Mouse (Mus musculus) R1 (cell line): ENCODE data around the gene Olfr1286.

Experiments
- DNase-seq: peaks from one replicate; pipeline ENCODE4 v3.0.0-alpha.2; 2018; ENCODE audit warnings: low read depth, low spot score

Olfr1286 gene

DNA sequence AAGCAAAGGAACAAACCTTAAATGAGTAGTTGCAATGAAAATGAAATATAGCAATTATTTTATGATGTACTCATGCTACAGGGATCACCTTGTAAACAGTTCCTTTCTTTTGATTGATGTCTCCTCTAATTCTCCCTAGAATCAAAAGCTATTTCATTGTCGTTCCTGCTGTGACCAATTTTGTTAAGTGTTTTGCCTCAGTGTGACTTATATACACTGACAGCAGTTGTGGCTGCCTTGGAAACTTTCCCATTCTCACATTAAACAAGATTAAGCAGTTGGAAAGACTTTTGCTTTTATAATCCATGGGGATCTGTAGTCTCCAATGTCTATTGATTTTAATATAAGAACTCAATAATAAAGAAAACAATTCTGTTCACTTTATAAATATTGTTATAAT, at the start of gene Olfr1286:
TSS of gene Olfr1286 (minus strand) at position 185 of the 400 bp plus-strand sequence.
- DNase-seq: no peak

- DNase-seq: no peak
Observed at GRCm38 (mm10) chr2:111448842-111449241, 25.9 kb upstream of the Olfr1286 start, which contains the start of gene Olfr1287. TSS of gene Olfr1287 (plus strand) at chr2:111449142.

- DNase-seq: no peak
Observed at GRCm38 (mm10) chr2:111375222-111375621, 47.7 kb downstream of the Olfr1286 start, which contains the start of gene Olfr1284. TSS of gene Olfr1284 (plus strand) at chr2:111375522.
